ENCODE assay signal across 16 mouse cellular contexts in genomic region chr9:99325208-99325929, GRCm38 (mm10). TPM values are rescaled to one million over a fixed set of nuclear protein-coding genes. Genes with fewer than 3 reads are reported as not detected.
"Had no signal": no experiment of that assay in that cellular context is flagged by ENCODE, and none has a peak within 500 bp of the region (broad histone marks: within the 10 kb centered on the region; RNA-seq: fewer than 3 reads in every experiment).

No protein-coding gene starts in this region.

- ATAC-seq: intestine, embryonic 15.5 days had no signal

- H3K4me1 ChIP-seq: intestine, embryonic 15.5 days; liver, embryonic 13.5 days; midbrain, embryonic 12.5 days had no signal

- H3K36me3 ChIP-seq: intestine, embryonic 15.5 days; kidney, embryonic 15.5 days; liver, embryonic 13.5 days; midbrain, embryonic 12.5 days; stomach, embryonic 15.5 days had no signal

- H3K27ac ChIP-seq: intestine, embryonic 15.5 days; kidney, embryonic 15.5 days; left cerebral cortex, adult 2 months; liver, embryonic 13.5 days; macrophage; midbrain, embryonic 12.5 days; stomach, embryonic 15.5 days had no signal

- H3K27me3 ChIP-seq: intestine, embryonic 15.5 days; kidney, embryonic 15.5 days; liver, embryonic 13.5 days; midbrain, embryonic 12.5 days; stomach, embryonic 15.5 days had no signal

- H3K4me2 ChIP-seq: intestine, embryonic 15.5 days; kidney, embryonic 15.5 days; liver, embryonic 13.5 days; midbrain, embryonic 12.5 days; stomach, embryonic 15.5 days had no signal

- H3K4me3 ChIP-seq: intestine, embryonic 15.5 days; kidney, embryonic 15.5 days; left cerebral cortex, adult 2 months; liver, embryonic 13.5 days; midbrain, embryonic 12.5 days; stomach, embryonic 15.5 days had no signal

- DNase-seq: kidney, adult 11 months; kidney, adult 8-10 months; kidney, postnatal 10 days; kidney, postnatal 36 days; layer of hippocampus, postnatal 36 days; liver, embryonic 13.5 days; right cerebral cortex, adult 18-20 months; right cerebral cortex, postnatal 14 days; right cerebral cortex, postnatal 4 days; thymus, postnatal 25 days had no signal

- H3K9me3 ChIP-seq: intestine, embryonic 15.5 days; kidney, embryonic 15.5 days; liver, embryonic 13.5 days; midbrain, embryonic 12.5 days; stomach, embryonic 15.5 days had no signal

- H3K9ac ChIP-seq: intestine, embryonic 15.5 days; kidney, embryonic 15.5 days; liver, embryonic 13.5 days; midbrain, embryonic 12.5 days; stomach, embryonic 15.5 days had no signal

RNA-seq across cellular contexts. Expression of gene Esyt3, which starts 33.0 kb away (rescaled TPM):
- polyA plus RNA-seq: macrophage had no signal
